Mouse (Mus musculus) heart, embryonic 13.5 days (tissue): Measurements from ENCODE around the gene Hyal2. TPM values are rescaled to one million over a fixed set of nuclear protein-coding genes. Genes with fewer than 3 reads are reported as not detected.

Experiments
- ATAC-seq: fragments of 200-750 bp; cut with Nextera tagmentation; 2 replicates; pipeline ENCODE4 v1.8.0; 2017; ENCODE audit warnings: moderate TSS enrichment; ENCODE audit not compliant: insufficient number of reproducible peaks, low FRiP score, low TSS enrichment; ENCODE audit errors: extremely low read depth
- H3K27ac ChIP-seq: fragments of 300-500 bp; sonication (generic); replicated peaks from 2 replicates; pipeline ENCODE4 v1.5.1; 2015; ENCODE audit warnings: moderate library complexity, mild to moderate bottlenecking, inconsistent platforms
- H3K27me3 ChIP-seq: fragments of 300-500 bp; sonication (generic); replicated peaks from 2 replicates; pipeline ENCODE4 v1.6.1; 2015; ENCODE audit warnings: mild to moderate bottlenecking, inconsistent platforms
- H3K36me3 ChIP-seq: fragments of 300-500 bp; sonication (generic); 2 replicates; pipeline ENCODE4 v1.6.1; 2015; ENCODE audit warnings: mild to moderate bottlenecking, inconsistent platforms
- H3K4me1 ChIP-seq: fragments of 300-500 bp; sonication (generic); 2 replicates; pipeline ENCODE4 v1.6.1; 2015; ENCODE audit warnings: inconsistent platforms
- H3K4me2 ChIP-seq: fragments of 300-500 bp; sonication (generic); 2 replicates; pipeline ENCODE4 v1.6.1; 2015; ENCODE audit warnings: inconsistent platforms, mild to moderate bottlenecking, moderate library complexity
- H3K4me3 ChIP-seq: fragments of 300-500 bp; sonication (generic); 2 replicates; pipeline ENCODE4 v1.5.1; 2015; ENCODE audit warnings: moderate library complexity, mild to moderate bottlenecking, inconsistent platforms
- H3K9ac ChIP-seq: fragments of 300-500 bp; sonication (generic); 2 replicates; pipeline ENCODE4 v1.6.1; 2015; ENCODE audit warnings: inconsistent platforms, mild to moderate bottlenecking, moderate library complexity
- H3K9me3 ChIP-seq: fragments of 300-500 bp; sonication (generic); 2 replicates; pipeline ENCODE4 v1.6.1; 2016; ENCODE audit warnings: inconsistent platforms
- WGBS: fragments of 180-500 bp; shearing (Covaris S2); methylation state at CpG from one replicate; pipeline ENCODE4 v1.1.7; 2015; ENCODE audit warnings: mixed read lengths; 5-methylcytosine and 5-hydroxymethylcytosine counted together
- polyA plus RNA-seq: library from polyadenylated mRNA; unstranded; fragments of >200 nt; fragmentation: Nextera tagmentation; extraction: Ambion mirVana; gene quantifications from 2 replicates; pipeline ENCODE4 v1.2.1, GENCODE M21; 2015

The Hyal2 gene
- polyA plus RNA-seq, 1 experiment from 2014 or later: 94.0 TPM

DNA sequence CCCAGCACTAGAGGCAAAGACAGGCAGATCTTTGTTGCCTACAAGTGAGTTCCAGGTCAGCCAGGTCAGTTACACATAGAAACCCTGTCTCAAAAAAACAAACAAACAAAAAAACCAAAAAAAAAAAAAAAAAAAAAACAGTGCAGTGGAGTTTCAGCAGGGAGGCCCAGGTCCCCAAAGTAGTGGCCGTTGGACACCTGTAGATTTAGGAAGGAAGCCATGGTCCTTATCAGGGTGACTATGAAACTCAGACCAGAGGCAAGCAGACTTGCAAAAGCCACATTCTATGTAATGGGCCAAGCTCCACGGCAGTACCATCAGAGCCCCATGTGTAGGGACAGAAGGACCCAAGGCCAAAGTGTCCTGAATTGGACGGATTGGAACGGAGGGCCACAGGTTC lies 13.8 kb downstream of the Hyal2 start:
- H3K9me3 ChIP-seq: no peaks in the 10 kb centered on the region
- H3K27me3 ChIP-seq: no peaks in the 10 kb centered on the region
- peaks cover 18% of the 10 kb centered on the region for H3K36me3 ChIP-seq
- peaks cover 51% of the 10 kb centered on the region for H3K4me1 ChIP-seq
- H3K9ac ChIP-seq: peak overlapping the region; percentile 87
- H3K27ac ChIP-seq: peak overlapping the region; percentile 94
- ATAC-seq: no peak
- 67% methylated on average over 4 of the region's 4 CpGs for WGBS
- peak overlapping the region; percentile 93 for H3K4me2 ChIP-seq
- H3K4me3 ChIP-seq: peak overlapping the region; percentile 76

DNA sequence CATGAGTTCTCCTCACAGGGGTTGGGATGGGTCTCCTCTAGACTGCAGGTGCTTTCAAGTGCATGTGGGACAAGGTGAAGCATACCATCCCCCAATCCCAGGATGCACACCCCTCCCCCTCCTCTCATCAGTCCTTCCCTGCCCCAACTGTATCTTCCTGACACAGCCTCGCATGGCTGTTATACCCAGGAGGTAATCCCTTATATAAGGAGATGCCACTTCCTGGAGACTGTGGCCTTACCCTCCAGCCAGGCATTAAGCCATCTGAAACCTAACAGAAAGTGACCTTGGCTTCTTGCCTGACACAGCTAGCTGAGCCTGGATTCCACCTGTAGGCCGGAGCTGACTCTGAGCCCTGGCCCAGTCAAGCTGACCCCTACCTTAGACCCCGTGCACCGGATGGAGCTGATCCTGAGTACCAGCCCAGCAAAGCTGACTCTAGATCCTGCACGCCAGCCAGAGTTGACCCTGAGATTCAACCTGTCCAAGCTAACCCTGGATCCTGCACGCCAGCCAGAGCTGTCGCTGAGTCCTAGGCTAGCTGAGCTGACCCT lies 14.8 kb downstream of the Hyal2 start:
- no peak overlapping the region for H3K4me2 ChIP-seq
- H3K4me1 ChIP-seq: peaks cover 48% of the 10 kb centered on the region
- no peaks in the 10 kb centered on the region for H3K27me3 ChIP-seq
- no peaks in the 10 kb centered on the region for H3K9me3 ChIP-seq
- no peak overlapping the region for H3K27ac ChIP-seq
- no peak for ATAC-seq
- WGBS: 82% methylated on average over 7 of the region's 7 CpGs
- H3K4me3 ChIP-seq: no peak overlapping the region
- H3K36me3 ChIP-seq: peaks cover 18% of the 10 kb centered on the region
- H3K9ac ChIP-seq: peak overlapping the region; percentile 87; the same call in 1 of the 2 replicates

DNA sequence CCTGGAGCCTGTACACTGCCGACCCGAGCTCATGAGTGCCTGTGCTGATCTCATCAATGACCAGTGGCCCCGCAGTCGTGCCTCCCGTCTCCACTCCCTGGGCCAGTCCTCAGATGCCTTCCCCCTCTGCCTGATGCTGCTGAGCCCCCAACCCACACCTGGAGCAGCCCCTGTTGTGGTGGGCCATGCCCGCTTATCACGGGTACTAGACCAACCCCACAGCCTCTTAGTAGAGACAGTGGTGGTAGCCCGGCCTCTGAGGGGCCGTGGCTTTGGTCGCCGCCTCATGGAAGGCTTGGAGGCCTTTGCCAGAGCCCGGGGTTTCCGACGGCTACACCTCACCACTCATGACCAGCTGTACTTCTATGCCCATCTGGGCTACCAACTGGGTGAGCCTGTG lies 15.4 kb downstream of the Hyal2 start:
- Histone ChIP-seq H3K27ac (no peak overlapping the region), H3K9ac (no peak overlapping the region), H3K4me3 (no peak overlapping the region), H3K36me3 (peaks cover 18% of the 10 kb centered on the region), H3K4me1 (peaks cover 48% of the 10 kb centered on the region), H3K4me2 (no peak overlapping the region), H3K9me3 (no peaks in the 10 kb centered on the region), H3K27me3 (no peaks in the 10 kb centered on the region)
- ATAC-seq: no peak
- 90% methylated on average over 14 of the region's 14 CpGs for WGBS

DNA sequence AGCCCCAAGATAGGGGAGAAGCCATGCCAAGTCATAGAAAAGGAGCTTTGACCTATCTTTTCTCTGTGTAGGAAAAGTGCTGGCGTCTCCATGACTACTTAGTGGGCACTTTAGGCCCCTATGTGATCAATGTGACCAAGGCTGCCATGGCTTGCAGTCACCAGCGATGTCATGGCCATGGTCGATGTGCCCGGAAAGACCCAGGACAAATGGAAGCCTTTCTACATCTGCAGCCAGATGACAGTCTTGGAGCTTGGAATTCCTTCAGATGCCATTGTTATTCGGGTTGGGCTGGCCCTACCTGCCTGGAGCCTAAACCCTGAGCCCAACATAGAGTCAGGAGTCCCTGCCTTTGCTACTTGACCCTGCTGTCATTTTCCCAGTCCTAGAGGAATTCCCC lies 18.8 kb downstream of the Hyal2 start:
- Histone ChIP-seq H3K36me3 (peaks cover 42% of the 10 kb centered on the region), H3K27me3 (no peaks in the 10 kb centered on the region), H3K9ac (no peak overlapping the region), H3K4me3 (peak overlapping the region; percentile 87; the same call in 1 of the 2 replicates), H3K4me1 (peaks cover 60% of the 10 kb centered on the region), H3K9me3 (no peaks in the 10 kb centered on the region), H3K4me2 (peak overlapping the region; percentile 87), H3K27ac (peak overlapping the region; percentile 59; the same call in 1 of the 2 replicates)
- ATAC-seq: no peak
- WGBS: 83% methylated on average over 5 of the region's 5 CpGs

DNA sequence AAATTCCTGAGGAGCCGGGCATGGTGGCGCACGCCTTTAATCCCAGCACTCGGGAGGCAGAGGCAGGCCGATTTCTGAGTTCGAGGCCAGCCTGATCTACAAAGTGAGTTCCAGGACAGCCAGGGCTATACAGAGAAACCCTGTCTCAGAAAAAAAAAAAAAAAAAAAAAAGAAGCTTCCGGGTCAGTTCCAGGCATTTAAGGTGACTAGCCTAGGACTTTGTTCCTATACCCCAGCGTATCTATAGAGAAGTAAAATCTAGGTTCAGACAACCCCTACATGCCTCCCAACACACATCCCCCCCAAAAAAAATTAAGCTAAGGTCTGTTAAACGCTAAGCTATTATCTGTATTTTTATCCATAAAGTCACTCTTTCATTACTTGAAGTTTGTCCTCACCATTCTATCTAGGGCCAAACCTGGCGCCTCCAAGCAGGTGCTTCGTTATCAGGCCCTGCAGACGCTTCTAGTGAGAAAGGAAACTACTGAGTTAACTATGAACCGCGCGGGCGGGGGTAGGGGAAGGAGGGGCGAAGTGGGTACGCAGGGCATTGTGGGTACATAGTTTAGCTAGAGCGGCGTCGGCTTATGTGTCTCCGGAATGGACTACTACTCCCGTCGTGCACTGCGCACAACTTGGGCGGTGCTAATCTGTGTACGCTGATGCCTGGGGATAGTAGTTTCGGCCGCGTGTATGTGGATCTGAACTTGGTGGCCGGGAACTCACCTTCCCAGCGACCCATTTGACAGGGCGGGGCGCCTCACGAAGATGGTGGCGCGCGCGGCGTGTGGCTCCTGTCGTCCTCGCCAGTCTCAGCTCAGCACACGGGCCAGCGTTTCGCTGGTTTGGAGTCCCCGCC lies 19.5 kb downstream of the Hyal2 start, which contains the start of gene Ifrd2:
Ifrd2 (plus strand) TSS at position 669 of the 859 bp plus-strand sequence.
- H3K9ac ChIP-seq: peak within 1 kb of the TSS; percentile 91
- no peaks in the 10 kb centered on the region for H3K27me3 ChIP-seq
- peaks cover 49% of the 10 kb centered on the region for H3K36me3 ChIP-seq
- H3K4me2 ChIP-seq: peak within 1 kb of the TSS; percentile 87
- peak within 1 kb of the TSS; percentile 75 for H3K27ac ChIP-seq
- H3K4me3 ChIP-seq: peak within 1 kb of the TSS; percentile 87
- peaks cover 53% of the 10 kb centered on the region for H3K4me1 ChIP-seq
- peak; percentile 95 for ATAC-seq
- H3K9me3 ChIP-seq: no peaks in the 10 kb centered on the region
- 11% methylated on average over 46 of the region's 46 CpGs for WGBS

DNA sequence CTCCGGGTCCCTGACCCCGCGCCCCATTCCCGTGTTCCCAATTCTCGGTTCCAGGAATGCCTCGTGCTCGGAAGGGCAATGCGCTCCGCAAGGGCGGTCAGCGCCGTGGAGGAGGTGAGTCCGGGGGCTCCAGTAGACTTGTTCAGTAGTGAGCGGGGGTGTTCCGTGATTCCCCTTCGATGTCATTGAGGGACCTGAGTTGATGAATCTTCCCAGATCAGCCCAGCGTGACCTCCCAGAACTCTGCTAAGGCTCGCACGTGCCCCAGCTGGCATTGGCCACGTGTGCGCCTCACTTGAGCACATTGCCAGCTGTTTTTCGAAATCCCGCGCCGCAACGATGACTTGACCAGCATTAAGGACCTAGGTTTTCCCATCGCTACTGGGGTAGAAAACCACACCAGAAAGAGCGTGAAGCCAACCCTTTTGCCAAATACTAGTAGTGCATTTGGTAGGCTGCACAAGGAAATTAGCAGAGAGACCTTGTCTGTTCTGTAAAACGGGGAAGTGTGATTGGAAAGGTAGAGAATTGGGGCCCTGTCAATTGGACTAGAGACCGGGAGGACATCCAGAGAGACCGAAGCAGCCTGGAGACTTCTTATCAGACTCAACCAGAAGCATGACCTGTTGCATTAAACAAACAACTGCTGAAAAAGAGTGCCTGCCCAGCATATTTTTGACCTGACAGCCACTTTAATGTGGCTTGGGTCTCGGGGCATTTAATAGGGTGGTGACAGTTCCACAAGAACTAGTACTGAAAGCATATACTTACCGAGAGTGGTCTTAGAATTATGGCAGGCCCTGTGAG lies 20.3 kb downstream of the Hyal2 start:
- Histone ChIP-seq H3K9me3 (no peaks in the 10 kb centered on the region), H3K27me3 (no peaks in the 10 kb centered on the region), H3K4me2 (peak overlapping the region; percentile 87), H3K9ac (peak overlapping the region; percentile 91), H3K36me3 (peaks cover 55% of the 10 kb centered on the region), H3K4me1 (peaks cover 55% of the 10 kb centered on the region), H3K4me3 (peak overlapping the region; percentile 87), H3K27ac (peak overlapping the region; percentile 75)
- no peak for ATAC-seq
- 1% methylated on average over 33 of the region's 33 CpGs for WGBS

DNA sequence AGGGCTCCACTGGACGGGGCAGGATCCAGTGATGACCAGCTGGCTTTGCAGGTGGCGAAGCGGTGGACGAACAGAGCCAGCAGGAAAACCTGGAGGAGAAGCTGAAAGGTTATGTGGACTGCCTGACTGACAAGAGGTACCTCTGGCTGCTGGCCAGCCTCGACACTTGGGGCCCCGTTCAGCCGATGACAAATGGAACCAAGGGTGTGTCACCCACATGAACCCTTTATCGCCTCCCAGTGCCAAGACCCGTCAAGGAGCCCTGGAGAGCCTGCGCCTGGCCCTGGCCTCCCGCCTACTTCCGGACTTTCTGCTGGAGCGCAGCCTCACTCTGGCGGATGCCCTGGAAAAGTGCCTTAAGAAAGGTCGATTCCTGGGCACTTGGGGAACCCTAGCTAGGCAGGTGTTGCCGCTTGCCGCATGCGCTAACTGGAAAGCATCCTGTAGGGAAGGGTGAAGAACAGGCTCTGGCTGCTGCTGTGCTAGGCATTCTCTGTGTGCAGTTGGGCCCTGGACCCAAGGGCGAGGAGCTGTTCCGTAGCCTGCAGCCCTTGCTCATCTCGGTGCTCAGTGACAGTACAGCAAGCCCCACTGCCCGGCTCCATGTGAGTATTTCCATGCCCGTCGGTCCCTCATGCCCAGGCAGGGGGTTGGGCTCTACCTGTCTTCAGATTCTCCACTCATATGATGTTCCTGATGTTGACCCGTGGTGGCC lies 22.5 kb downstream of the Hyal2 start:
- no peak for ATAC-seq
- Histone ChIP-seq H3K4me2 (peak overlapping the region; percentile 87), H3K4me1 (peaks cover 73% of the 10 kb centered on the region), H3K9ac (peak overlapping the region; percentile 91), H3K4me3 (peak overlapping the region; percentile 87), H3K36me3 (peaks cover 60% of the 10 kb centered on the region), H3K27me3 (no peaks in the 10 kb centered on the region), H3K9me3 (no peaks in the 10 kb centered on the region), H3K27ac (peak overlapping the region; percentile 56)
- 63% methylated on average over 25 of the region's 25 CpGs for WGBS

DNA sequence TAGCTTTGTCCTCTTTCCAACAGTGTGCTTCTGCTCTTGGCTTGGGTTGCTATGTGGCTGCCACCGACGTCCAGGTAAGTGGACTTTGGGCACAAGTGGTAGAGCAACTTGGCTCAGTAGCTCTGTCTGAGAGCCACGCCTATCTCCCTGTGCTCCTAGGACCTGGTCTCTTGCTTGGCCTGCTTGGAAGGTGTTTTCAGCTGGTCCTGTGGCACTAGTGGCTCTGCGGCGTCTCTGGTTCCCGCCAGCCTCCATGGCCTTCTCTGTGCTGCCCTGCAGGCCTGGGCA lies 23.0 kb downstream of the Hyal2 start:
- Histone ChIP-seq H3K9me3 (no peaks in the 10 kb centered on the region), H3K4me2 (no peak overlapping the region), H3K27me3 (no peaks in the 10 kb centered on the region), H3K4me3 (no peak overlapping the region), H3K27ac (peak overlapping the region; percentile 56; the same call in 1 of the 2 replicates), H3K9ac (peak overlapping the region; percentile 91; the same call in 1 of the 2 replicates), H3K36me3 (peaks cover 65% of the 10 kb centered on the region), H3K4me1 (peaks cover 75% of the 10 kb centered on the region)
- 94% methylated on average over 6 of the region's 6 CpGs for WGBS
- ATAC-seq: no peak

DNA sequence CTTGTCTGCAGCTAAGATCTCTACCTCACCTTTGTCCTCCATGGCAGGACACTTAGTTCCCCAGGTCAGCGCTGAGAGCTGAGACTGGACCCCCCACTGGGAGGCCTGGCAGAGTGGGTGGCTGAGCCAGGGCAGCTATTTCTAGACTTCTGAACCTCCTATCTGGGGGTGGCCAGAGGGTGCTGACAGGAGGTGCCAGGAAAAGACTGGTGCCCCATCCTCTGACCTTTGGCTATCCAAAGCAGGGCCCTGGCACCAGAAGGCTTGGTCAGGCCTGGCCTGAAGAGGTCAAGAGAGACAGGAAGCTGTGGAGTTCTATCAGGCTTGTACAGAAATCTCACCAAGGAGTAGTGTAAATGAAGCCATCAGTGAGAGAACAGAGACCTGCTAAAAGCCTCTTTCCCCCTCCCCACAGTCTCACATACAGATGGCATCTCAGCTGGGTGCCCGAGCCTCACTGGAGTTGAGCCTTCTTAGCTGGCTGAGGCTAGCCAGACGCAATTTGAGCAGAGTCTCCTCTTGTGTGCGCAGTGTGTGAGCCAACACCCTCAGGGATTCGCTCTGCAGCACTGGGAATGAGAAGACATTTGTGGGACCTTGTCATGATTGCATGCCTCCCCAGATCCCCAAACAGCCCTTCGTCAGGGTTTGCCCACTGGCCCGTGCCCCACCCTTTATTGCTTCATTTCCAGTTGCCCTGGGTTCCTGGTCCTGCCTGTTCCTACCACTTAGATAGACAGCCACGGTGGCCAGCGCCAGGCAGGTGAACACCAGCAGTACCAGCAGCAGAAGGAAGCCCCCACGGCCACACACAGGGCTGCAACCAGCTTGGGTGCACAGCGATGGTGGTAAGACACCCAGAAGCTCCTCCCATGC lies 25.6 kb downstream of the Hyal2 start:
- peak overlapping the region; percentile 40 for H3K27ac ChIP-seq
- H3K4me3 ChIP-seq: no peak overlapping the region
- peaks cover 84% of the 10 kb centered on the region for H3K4me1 ChIP-seq
- ATAC-seq: no peak
- 71% methylated on average over 11 of the region's 11 CpGs for WGBS
- no peaks in the 10 kb centered on the region for H3K9me3 ChIP-seq
- H3K36me3 ChIP-seq: peaks cover 66% of the 10 kb centered on the region
- peak overlapping the region; percentile 38 for H3K9ac ChIP-seq
- 0 out of 2 replicates have a peak, but pooled peaks cover under 1% of the 10 kb centered on the region for H3K27me3 ChIP-seq
- H3K4me2 ChIP-seq: peak overlapping the region; percentile 18; the same call in 1 of the 2 replicates
